Mouse (Mus musculus): Measurements from ENCODE around the gene Snd1. TPM values are rescaled to one million over a fixed set of nuclear protein-coding genes. Genes with fewer than 3 reads are reported as not detected.
A peak's percentile ranks its signal among the peaks of the same experiment; 100 is the strongest.

Gene Snd1
- polyA plus RNA-seq, 1 experiment, result 138 TPM

GRCm38 (mm10) chr6:28621961-28622360 is 147.0 kb downstream of the Snd1 start:
- TF ChIP-seq POLR2A (IDR thresholded peaks at IDR 0.05; ENCODE audit: low read depth, low read length) (no peak), CTCF (IDR thresholded peaks at IDR 0.05; ENCODE audit: borderline replicate concordance, insufficient read depth, low read length) (no peak)
- Histone ChIP-seq H3K27ac (ENCODE audit: insufficient read depth, low read length) (no peak overlapping the region), H3K4me1 (ENCODE audit: control insufficient read depth, insufficient read depth, low read length) (peaks cover 17% of the 10 kb centered on the region), H3K4me3 (ENCODE audit: insufficient read depth, low read length) (no peak overlapping the region)

- TF ChIP-seq POLR2A (IDR thresholded peaks at IDR 0.05; ENCODE audit: low read depth, low read length) (no peak), CTCF (IDR thresholded peaks at IDR 0.05; ENCODE audit: borderline replicate concordance, insufficient read depth, low read length) (no peak)
- H3K4me1 ChIP-seq (ENCODE audit: control insufficient read depth, insufficient read depth, low read length), result peaks cover 17% of the 10 kb centered on the region
- no peak overlapping the region for H3K4me3 ChIP-seq (ENCODE audit: insufficient read depth, low read length)
- no peak overlapping the region for H3K27ac ChIP-seq (ENCODE audit: insufficient read depth, low read length)
These were observed 147.6 kb downstream of the Snd1 start for GRCm38 (mm10) chr6:28622522-28622921.

- TF ChIP-seq POLR2A (IDR thresholded peaks at IDR 0.05; ENCODE audit: low read depth, low read length), result no peak
- no peak for TF ChIP-seq CTCF (IDR thresholded peaks at IDR 0.05; ENCODE audit: borderline replicate concordance, insufficient read depth, low read length)
- peaks cover 19% of the 10 kb centered on the region for H3K4me1 ChIP-seq (ENCODE audit: control insufficient read depth, insufficient read depth, low read length)
- H3K4me3 ChIP-seq (ENCODE audit: insufficient read depth, low read length), result no peak overlapping the region
These were observed 148.0 kb downstream of the Snd1 start for GRCm38 (mm10) chr6:28622963-28623362.

GRCm38 (mm10) chr6:28628408-28628807 is 153.5 kb downstream of the Snd1 start:
- no peak for TF ChIP-seq CTCF (IDR thresholded peaks at IDR 0.05; ENCODE audit: borderline replicate concordance, insufficient read depth, low read length)
- no peak for TF ChIP-seq POLR2A (IDR thresholded peaks at IDR 0.05; ENCODE audit: low read depth, low read length)
- peaks cover 9% of the 10 kb centered on the region for H3K4me1 ChIP-seq (ENCODE audit: control insufficient read depth, insufficient read depth, low read length)
- H3K4me3 ChIP-seq (ENCODE audit: insufficient read depth, low read length), result no peak overlapping the region
- no peak overlapping the region for H3K27ac ChIP-seq (ENCODE audit: insufficient read depth, low read length)

More at GRCm38 (mm10) chr6:28622963-28623362, 148.0 kb downstream of the Snd1 start:
- peak overlapping the region; percentile 26; the same call in 1 of the 2 replicates for H3K27ac ChIP-seq (ENCODE audit: insufficient read depth, low read length)

- H3K27ac ChIP-seq (ENCODE audit: insufficient read depth, low read length), result no peak overlapping the region
- TF ChIP-seq POLR2A (IDR thresholded peaks at IDR 0.05; ENCODE audit: low read depth, low read length), result no peak
- no peak for TF ChIP-seq CTCF (IDR thresholded peaks at IDR 0.05; ENCODE audit: borderline replicate concordance, insufficient read depth, low read length)
- H3K4me3 ChIP-seq (ENCODE audit: insufficient read depth, low read length), result no peak overlapping the region
- H3K4me1 ChIP-seq (ENCODE audit: control insufficient read depth, insufficient read depth, low read length), result peaks cover 7% of the 10 kb centered on the region
These were observed 154.9 kb downstream of the Snd1 start for GRCm38 (mm10) chr6:28629866-28630265.

- peaks cover 7% of the 10 kb centered on the region for H3K4me1 ChIP-seq (ENCODE audit: control insufficient read depth, insufficient read depth, low read length)
- H3K4me3 ChIP-seq (ENCODE audit: insufficient read depth, low read length), result no peak overlapping the region
- TF ChIP-seq POLR2A (IDR thresholded peaks at IDR 0.05; ENCODE audit: low read depth, low read length) (no peak), CTCF (IDR thresholded peaks at IDR 0.05; ENCODE audit: borderline replicate concordance, insufficient read depth, low read length) (no peak)
- H3K27ac ChIP-seq (ENCODE audit: insufficient read depth, low read length), result no peak overlapping the region
These were observed 156.0 kb downstream of the Snd1 start for GRCm38 (mm10) chr6:28630926-28631325.

GRCm38 (mm10) chr6:28633120-28633519 is 158.2 kb downstream of the Snd1 start:
- Histone ChIP-seq H3K27ac (ENCODE audit: insufficient read depth, low read length) (peak overlapping the region; percentile 10; the same call in 1 of the 2 replicates), H3K4me3 (ENCODE audit: insufficient read depth, low read length) (no peak overlapping the region), H3K4me1 (ENCODE audit: control insufficient read depth, insufficient read depth, low read length) (peaks cover 3% of the 10 kb centered on the region)
- TF ChIP-seq POLR2A (IDR thresholded peaks at IDR 0.05; ENCODE audit: low read depth, low read length), result no peak
- TF ChIP-seq CTCF (IDR thresholded peaks at IDR 0.05; ENCODE audit: borderline replicate concordance, insufficient read depth, low read length), result no peak

- no peak overlapping the region for H3K27ac ChIP-seq (ENCODE audit: insufficient read depth, low read length)
- TF ChIP-seq CTCF (IDR thresholded peaks at IDR 0.05; ENCODE audit: borderline replicate concordance, insufficient read depth, low read length) (no peak), POLR2A (IDR thresholded peaks at IDR 0.05; ENCODE audit: low read depth, low read length) (no peak)
These were observed 158.7 kb downstream of the Snd1 start for GRCm38 (mm10) chr6:28633656-28634055.

GRCm38 (mm10) chr6:28635092-28635491 is 160.2 kb downstream of the Snd1 start:
- TF ChIP-seq POLR2A (IDR thresholded peaks at IDR 0.05; ENCODE audit: low read depth, low read length), result no peak
- no peak for TF ChIP-seq CTCF (IDR thresholded peaks at IDR 0.05; ENCODE audit: borderline replicate concordance, insufficient read depth, low read length)
- Histone ChIP-seq H3K4me1 (ENCODE audit: control insufficient read depth, insufficient read depth, low read length) (peaks cover 3% of the 10 kb centered on the region), H3K27ac (ENCODE audit: insufficient read depth, low read length) (no peak overlapping the region), H3K4me3 (ENCODE audit: insufficient read depth, low read length) (no peak overlapping the region)

More at GRCm38 (mm10) chr6:28633656-28634055, 158.7 kb downstream of the Snd1 start:
- peaks cover 3% of the 10 kb centered on the region for H3K4me1 ChIP-seq (ENCODE audit: control insufficient read depth, insufficient read depth, low read length)
- no peak overlapping the region for H3K4me3 ChIP-seq (ENCODE audit: insufficient read depth, low read length)

- no peak overlapping the region for H3K27ac ChIP-seq (ENCODE audit: insufficient read depth, low read length)
- TF ChIP-seq POLR2A (IDR thresholded peaks at IDR 0.05; ENCODE audit: low read depth, low read length) (no peak), CTCF (IDR thresholded peaks at IDR 0.05; ENCODE audit: borderline replicate concordance, insufficient read depth, low read length) (no peak)
- H3K4me1 ChIP-seq (ENCODE audit: control insufficient read depth, insufficient read depth, low read length), result peaks cover 3% of the 10 kb centered on the region
- H3K4me3 ChIP-seq (ENCODE audit: insufficient read depth, low read length), result no peak overlapping the region
These were observed 160.8 kb downstream of the Snd1 start for GRCm38 (mm10) chr6:28635531-28636348.

Measured in embryonic fibroblast, embryonic 13.5 days (primary cell).